8 mouse cellular contexts compared by ENCODE assay signal in genomic region chr11:68693447-68694040, GRCm38 (mm10). TPM values are rescaled to one million over a fixed set of nuclear protein-coding genes. Genes with fewer than 3 reads are reported as not detected.
A peak's percentile ranks its signal among the peaks of the same experiment; 100 is the strongest.
DNase-seq lines count a peak whose midpoint lies in the region; ATAC-seq lines count a peak whose summit lies in the region.

No protein-coding gene starts in this region.

- peak overlapping the region; percentile 54 for H3K4me2 ChIP-seq in hindbrain, embryonic 14.5 days (replicated peaks)
- peak overlapping the region; percentile 75 for H3K4me2 ChIP-seq in midbrain, embryonic 14.5 days (ENCODE audit: low read length)

- no peaks in the 10 kb centered on the region for H3K27me3 ChIP-seq in hindbrain, embryonic 14.5 days (ENCODE audit: control insufficient read depth, insufficient read depth, low read length)
- H3K27me3 ChIP-seq in midbrain, embryonic 14.5 days (ENCODE audit: control insufficient read depth, insufficient read depth, low read length) = no peaks in the 10 kb centered on the region

- no peak for ATAC-seq in hindbrain, embryonic 14.5 days (ENCODE audit: low FRiP score)
- ATAC-seq in midbrain, embryonic 14.5 days (ENCODE audit: low FRiP score, low TSS enrichment) = no peak

- H3K4me1 ChIP-seq in hindbrain, embryonic 14.5 days (replicated peaks; ENCODE audit: control insufficient read depth, insufficient read depth, low read length) = peaks cover 11% of the 10 kb centered on the region
- H3K4me1 ChIP-seq in midbrain, embryonic 14.5 days (ENCODE audit: control insufficient read depth, insufficient read depth, low read length) = peaks cover 7% of the 10 kb centered on the region

- 4% methylated on average over 10 of the region's 10 CpGs for WGBS in hindbrain, embryonic 14.5 days
- 4% methylated on average over 10 of the region's 10 CpGs for WGBS in midbrain, embryonic 14.5 days

- intact Hi-C loops in heart, postnatal 14 days (cut with DNase I) = loop anchor here (5.0 kb wide), 1 partner anchor 106 kb away; the partner anchor contains the start of gene Ccdc42

- no peaks in the 10 kb centered on the region for H3K9me3 ChIP-seq in hindbrain, embryonic 14.5 days (ENCODE audit: control insufficient read depth, low read length)
- no peaks in the 10 kb centered on the region for H3K9me3 ChIP-seq in midbrain, embryonic 14.5 days (ENCODE audit: control insufficient read depth, low read length)

- peak overlapping the region; percentile 87 for H3K9ac ChIP-seq in hindbrain, embryonic 14.5 days
- peak overlapping the region; percentile 94 for H3K9ac ChIP-seq in midbrain, embryonic 14.5 days (replicated peaks; ENCODE audit: low read length)

- peak overlapping the region; percentile 94 for H3K27ac ChIP-seq in hindbrain, embryonic 14.5 days
- peak overlapping the region; percentile 99 for H3K27ac ChIP-seq in midbrain, embryonic 14.5 days (replicated peaks; ENCODE audit: low read depth, low read length)

- peak; percentile 56 for DNase-seq in heart, adult 11 months
- DNase-seq in heart, postnatal 14 days = no peak
- peak; percentile 68 for DNase-seq in c-Kit-positive CD71-positive TER-119-negative erythroid progenitor cells, embryonic 14.5 days (ENCODE audit: low read depth)
- peak; percentile 41 for DNase-seq in hindbrain, embryonic 14.5 days (ENCODE audit: low spot score)
- peak; percentile 67 for DNase-seq in midbrain, embryonic 14.5 days
- no peak for DNase-seq in cerebellum, postnatal 36 days
- DNase-seq in adrenal gland, postnatal 14 days = no peak
- no peak for DNase-seq in frontal cortex, adult 2 months (ENCODE audit: extremely low spot score in 1 of 2, low spot score in 1 of 2)

- H3K4me3 ChIP-seq in hindbrain, embryonic 14.5 days (replicated peaks; ENCODE audit: low read length) = peak overlapping the region; percentile 80
- H3K4me3 ChIP-seq in midbrain, embryonic 14.5 days (replicated peaks; ENCODE audit: low read depth, low read length) = peak overlapping the region; percentile 93

- H3K36me3 ChIP-seq in hindbrain, embryonic 14.5 days (replicated peaks; ENCODE audit: control insufficient read depth, insufficient read depth) = no peaks in the 10 kb centered on the region
- no peaks in the 10 kb centered on the region for H3K36me3 ChIP-seq in midbrain, embryonic 14.5 days (ENCODE audit: control insufficient read depth, insufficient read depth, low read length)

RNA-seq across cellular contexts. Expression of gene Myh10, which starts 2.2 kb away (rescaled TPM):
- 10 to 100 TPM; 44.0 to 46.9 TPM for total RNA-seq in heart, postnatal 14 days (2021)
- 95.3 and 101 TPM in 2 replicates for polyA plus RNA-seq in hindbrain, embryonic 14.5 days (2014; fragmentation: Nextera tagmentation; extraction: Ambion mirVana)
- 96.4 and 107 TPM in 2 replicates for polyA plus RNA-seq in midbrain, embryonic 14.5 days (2014; fragmentation: Nextera tagmentation; extraction: Ambion mirVana)
- 34.4 and 36.0 TPM in 2 replicates for total RNA-seq in adrenal gland, postnatal 14 days (2021)
- polyA plus RNA-seq in frontal cortex, adult 2 months (2012; rRNA removed) = 137 and 141 TPM in 2 replicates

Comparison
In these comparisons a context has a peak if more than half of its experiments do, and no peak if none do; other contexts are left out.
1. DNase-seq: peak in heart, adult 11 months (single experiment), c-Kit-positive CD71-positive TER-119-negative erythroid progenitor cells, embryonic 14.5 days (single experiment), hindbrain, embryonic 14.5 days (single experiment) and midbrain, embryonic 14.5 days (single experiment); none in heart, postnatal 14 days (0 of 2), cerebellum, postnatal 36 days (0 of 2), adrenal gland, postnatal 14 days (single experiment) and frontal cortex, adult 2 months (0 of 2).